Mouse (Mus musculus) WW6 (cell line): ENCODE measurements around the gene Rcn1.
A peak's percentile ranks its signal among the peaks of the same experiment; 100 is the strongest.

Experiments
- DNase-seq: peaks from one replicate; pipeline ENCODE4 v3.0.0-alpha.2; 2013; ENCODE audit warnings: low read depth, low spot score

Gene Rcn1

DNA sequence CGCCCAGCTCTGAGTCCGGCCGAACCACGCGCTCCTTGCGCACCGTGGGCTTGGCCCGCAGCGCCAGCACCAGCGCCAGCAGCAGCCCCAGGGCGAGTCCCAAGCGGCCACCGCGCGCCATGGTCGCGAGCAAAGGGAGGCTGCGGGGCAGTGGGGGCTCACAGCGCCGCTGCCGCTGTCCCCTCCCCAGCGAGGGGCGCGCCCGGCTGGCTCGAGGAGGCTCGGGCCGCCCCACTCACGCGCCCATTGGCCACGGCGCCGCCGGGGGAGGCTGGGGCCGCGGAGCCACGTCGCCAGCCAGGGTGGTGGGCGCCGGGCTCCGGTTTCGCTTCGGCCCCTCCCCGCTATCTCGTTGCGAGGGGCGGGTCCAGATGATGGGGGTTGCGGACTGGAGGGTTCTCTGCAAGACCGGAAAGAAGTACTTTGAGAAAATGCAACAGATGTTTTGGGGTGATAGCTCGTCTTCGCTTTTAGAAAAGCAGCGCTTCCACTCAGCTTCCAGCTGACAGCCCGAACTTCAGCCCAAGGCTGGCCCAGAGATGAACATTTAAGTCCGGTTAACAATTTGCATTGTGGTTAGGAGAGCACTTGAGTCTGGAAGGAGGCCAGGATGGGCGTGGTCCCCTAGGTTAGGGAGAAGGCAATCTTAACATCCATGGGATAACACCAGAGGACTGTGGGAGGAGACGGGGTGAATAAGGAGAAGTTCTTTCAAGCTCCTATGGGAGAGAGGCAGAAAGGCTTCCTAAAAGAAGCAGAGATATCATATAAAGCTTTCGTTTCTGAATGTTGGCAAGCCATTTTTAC, at the start of gene Rcn1:
Rcn1 (minus strand) TSS at position 235 of the 807 bp plus-strand sequence.
- DNase-seq: no peak

DNA sequence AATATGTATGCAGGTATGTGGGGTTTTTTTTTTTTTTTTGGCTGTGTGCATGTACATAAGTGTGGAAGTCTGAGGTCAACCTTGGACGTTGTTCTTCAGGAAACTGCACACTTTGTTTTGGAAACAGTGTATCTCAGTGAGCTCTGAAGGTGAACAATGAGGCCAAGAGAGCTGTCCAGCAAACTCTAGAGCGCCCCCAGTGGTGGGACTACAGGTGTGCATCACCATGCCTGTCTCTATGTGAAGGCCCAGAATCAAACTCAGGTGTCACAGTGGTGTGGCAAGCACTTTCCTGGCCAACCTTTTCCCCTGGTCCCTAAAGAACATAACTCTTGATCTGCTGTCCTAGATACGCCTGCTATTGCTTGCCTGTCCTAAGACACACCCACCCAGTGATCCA, 45.0 kb upstream of the Rcn1 start:
- peak; percentile 22 for DNase-seq

DNA sequence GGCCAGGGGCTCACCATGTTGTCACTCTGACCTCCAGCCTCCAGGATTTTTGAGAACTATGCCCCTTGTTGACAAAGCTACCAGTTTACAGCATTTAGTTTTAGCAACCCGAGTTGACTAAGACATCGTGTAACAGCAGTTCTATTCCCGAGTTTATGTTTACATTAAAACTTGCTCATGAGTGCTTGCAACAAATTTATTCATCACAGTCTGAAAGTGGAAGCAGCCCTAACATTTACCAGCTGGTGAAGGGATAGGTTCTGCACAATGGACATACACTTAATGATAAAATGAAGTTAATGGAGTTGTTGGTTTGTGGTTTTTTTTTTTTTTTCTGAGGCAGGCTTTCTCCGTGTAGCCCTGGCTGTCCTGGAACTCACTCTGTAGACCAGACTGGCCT, 39.9 kb upstream of the Rcn1 start:
- no peak for DNase-seq

DNA sequence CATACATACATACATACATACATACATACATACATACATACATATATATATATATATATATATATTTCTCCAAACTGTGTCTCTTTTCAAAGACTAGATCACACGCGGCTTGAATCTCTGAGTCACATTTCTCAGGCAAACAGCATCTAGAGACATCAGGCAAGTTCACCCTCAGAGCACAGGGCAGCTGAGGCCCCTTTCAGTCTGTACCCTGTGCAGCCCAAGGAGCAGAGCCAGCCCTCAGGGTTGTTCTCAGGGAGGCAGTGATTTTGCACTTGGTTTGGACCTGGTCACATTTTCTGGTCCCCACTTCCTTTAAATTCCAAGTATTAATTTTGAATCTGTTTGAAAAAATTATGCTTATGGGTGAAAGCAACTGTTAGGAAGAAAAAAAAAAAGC, 39.4 kb upstream of the Rcn1 start:
- no peak for DNase-seq

DNA sequence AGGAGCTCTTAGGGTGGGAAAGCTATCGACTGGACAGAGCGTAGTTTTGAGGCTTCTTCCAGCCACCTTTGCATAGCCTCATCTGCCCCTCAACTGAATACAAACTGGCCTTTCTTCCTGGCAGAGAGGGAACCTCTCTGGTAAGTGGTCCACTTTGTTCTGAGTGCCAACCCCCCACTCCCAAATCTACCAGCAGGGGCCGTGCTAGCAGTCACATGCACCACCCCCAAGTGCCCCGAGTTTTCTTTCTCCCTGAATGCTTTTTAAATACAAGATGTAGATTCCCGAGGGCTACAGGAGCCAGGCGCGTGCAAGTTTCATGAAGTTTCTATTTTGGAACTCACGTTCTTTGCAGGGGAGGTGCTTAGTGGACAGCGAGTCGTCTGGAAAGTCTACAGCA, 33.8 kb upstream of the Rcn1 start:
- no peak for DNase-seq

DNA sequence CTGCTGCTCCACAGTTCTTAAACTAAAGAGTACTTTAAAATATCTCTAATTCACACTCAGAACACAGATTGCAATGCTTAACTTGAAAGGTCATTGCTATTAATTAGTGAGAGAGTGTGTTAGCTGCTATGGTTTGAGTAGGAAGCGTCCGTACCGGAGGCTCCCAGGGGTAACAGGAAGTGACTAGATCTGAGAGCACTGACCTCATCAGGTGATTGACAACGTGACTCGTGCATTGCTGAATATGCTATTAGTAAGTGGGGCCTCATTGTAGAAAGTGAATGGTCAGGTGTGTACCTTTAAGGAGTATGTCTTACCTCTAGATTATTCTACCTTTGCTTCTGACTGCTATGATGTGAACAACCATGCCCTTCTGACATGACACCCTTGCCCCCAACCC, 31.3 kb upstream of the Rcn1 start:
- no peak for DNase-seq

DNA sequence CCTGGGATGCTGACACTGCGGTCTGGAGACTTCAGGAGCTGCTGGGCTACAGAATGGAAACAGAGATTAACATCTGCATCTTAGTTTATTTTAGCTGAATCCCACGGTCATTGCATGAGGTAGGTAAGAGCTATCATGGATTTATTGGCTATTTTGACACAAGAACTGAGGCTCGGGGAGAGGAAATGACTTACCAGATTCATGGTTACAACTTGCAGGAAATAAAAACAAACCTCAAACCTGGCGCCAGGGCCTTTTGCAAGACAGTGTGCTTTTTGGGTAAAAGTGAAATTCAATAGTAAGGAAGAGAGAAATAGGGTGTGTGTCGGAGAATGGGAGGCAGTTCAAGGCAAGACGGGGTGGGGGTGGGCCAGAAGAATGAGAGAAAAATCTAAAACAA, 30.8 kb upstream of the Rcn1 start:
- no peak for DNase-seq

DNA sequence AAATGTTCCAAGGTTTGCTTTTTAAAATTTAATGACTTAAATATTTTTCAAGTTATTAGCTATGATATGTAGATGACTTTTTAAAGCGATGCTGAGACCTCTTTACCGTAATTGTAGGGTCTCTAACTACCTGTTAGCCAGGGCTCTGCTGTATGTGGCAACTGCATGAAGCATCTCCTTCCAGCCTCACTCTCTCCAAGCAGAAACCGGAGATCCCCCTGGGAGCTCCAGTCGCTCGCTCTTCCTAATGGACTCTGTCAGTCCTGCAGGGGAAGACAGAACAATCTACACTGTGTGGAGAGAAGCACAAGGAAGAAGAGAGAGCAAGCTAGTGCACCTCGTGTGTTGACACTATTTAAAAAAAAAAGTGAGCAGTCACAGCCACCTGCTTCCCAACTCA, 29.3 kb upstream of the Rcn1 start:
- DNase-seq: no peak

DNA sequence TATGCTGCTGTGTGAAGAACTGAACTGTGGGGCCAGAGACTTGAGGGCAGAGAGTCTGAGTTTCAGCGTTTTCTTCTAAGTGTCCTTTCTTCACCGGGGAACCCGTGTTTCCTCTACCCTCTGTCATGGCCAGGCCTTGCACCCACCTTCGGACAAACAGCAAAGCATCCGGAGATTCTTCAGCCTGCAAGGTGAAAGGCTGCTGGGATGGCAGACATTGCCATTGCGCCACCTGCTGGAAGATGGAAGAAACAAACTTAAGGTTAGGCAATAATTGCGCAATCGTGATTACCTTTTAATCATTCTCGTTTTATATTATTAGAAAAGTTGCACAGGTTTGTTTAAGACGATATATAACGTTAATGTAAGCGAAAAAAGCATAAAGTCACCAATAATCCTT, 28.9 kb upstream of the Rcn1 start:
- DNase-seq: peak; percentile 20

DNA sequence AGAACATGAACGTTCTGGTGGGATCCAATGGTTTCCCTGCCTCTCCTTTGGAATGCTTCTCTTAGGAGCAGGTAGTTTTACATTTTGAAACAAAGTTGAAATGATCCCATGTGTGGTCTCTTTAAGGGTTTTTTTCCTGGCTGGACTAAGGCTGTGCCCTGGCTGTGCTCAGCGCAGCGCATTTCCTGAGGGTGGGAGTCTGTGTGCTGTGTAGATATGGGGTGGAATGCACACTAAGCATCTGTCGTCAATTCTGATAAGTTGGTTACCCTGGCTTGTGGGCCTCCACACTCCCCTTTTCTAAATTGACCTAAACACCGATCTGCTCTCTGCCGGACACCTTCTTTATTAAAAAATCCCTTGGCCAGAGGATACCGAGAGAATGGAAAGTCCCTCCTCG, 28.3 kb upstream of the Rcn1 start:
- DNase-seq: no peak

DNA sequence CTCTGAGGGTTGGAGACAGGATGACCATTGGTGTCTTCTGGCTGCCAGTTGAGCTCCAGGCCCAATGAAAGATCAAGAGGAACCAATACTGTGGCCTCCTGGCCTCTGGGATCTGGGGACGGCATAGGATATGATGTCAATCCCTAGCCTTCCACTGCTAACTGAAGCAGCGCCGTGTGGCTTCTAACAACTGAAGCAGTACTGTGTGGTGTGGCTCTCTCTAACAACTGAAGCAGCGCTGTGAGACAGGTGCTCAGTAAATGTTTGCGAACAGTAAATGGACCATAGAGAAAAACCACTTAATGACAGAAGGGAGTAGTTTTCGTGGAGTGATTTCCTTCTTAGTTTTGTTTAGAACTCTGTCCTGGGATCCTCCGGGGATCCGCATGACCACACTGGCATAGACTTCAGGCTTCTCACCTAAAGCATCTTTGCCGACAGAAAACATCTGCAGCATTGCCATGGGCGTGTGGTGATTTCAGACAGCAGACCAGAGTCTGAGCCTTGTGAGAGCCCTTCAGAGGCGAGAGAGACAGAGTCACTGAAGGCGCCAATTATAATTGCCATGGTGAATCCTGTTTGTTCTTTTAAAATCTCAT, 19.6 kb upstream of the Rcn1 start:
- DNase-seq: no peak

DNA sequence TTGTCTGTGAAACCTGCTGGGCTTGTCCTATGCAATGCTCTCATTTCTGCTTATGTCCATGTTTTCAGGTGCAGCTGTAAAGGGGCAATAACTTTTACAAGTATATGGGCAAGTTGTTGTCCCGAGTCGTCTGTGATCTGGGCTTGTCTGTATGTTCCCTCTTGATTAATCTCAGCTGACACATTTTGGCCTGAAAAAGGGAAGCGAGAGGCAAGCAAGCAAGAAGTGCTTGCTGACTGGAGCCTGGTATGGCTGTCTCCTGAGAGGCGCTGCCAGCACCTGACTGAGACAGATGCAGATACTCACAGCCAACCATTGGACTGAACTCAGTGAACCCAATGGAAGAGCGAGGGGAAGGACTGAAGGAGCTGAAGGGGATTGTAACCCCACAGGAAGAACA, 18.5 kb upstream of the Rcn1 start:
- no peak for DNase-seq

DNA sequence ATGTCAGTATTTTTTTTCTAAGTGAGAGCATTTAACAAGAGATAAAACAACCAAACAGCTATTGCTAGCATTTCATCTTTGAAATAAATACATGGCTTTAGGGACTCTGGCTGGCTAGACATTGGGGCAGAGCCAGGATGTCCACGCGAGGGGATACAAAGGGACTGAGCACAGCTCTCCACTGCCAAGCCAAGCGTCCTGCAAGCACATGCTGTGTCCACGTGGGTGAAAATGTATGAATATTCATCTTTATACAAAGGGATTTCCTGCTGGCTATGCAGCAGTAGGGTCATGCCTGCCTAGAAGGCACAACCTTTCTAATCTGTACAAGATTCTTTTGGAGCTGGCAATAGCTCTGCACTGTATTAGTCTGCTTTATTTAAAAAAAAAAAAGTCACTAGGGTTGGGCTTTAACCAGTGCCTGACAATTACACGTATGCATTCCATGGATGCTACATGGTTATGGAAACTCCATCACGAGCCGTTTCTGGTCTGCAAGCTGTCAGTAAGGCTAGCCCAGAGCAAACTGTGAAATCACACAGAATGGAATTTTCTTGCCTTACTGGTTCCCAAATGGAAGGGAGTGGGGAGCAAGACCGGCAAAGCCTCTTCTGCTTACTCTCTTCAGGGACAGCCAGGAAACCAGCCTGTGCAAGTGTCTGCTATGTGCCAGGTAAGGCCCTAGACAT, 17.7 kb upstream of the Rcn1 start:
- DNase-seq: no peak

DNA sequence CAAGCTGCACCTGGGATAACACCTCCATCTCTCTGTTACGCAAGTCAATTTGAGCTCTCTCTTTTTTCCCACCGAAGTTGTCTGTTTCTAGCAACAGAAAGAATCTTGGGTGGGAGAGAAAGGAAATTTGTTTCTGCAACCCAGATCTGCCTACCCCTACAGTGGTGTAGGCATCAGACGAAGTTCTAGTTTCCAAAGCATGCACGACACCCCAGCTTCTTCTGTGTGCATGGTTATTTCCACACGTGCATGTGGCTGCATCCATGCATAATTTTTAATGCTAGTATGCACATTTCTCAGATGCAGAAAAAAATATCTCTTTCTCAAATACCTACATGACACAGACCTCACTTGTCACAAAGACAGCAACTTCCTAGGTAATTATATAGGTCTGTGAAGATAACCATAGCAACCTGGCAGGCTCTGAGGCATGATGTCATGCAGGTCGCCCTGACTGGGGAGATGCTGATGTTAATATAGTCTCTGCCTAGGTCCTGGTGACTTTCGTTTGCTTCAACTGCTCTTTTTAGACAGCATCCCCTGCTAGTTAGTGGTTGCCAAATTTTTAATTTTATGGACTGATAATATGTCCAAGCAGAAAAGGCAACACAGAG, 17.0 kb upstream of the Rcn1 start:
- no peak for DNase-seq

DNA sequence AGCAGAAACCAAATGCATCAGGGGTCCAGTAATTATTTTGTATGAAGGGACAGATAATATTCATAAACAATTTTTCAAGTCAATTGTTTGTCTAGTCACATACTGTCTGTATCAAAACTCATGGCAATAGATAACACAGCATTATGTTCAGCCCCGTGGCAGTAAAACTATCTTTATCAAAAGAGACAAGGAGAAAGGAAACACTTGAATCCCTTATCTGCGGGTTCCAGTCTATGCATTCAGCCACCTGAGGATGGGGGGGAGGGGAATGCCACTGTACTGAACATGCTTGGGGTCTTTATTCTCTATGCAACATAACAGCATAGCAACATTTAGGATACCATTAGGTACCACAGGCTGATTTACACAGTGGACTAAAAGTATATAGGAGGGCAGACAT, 15.2 kb upstream of the Rcn1 start:
- DNase-seq: no peak

DNA sequence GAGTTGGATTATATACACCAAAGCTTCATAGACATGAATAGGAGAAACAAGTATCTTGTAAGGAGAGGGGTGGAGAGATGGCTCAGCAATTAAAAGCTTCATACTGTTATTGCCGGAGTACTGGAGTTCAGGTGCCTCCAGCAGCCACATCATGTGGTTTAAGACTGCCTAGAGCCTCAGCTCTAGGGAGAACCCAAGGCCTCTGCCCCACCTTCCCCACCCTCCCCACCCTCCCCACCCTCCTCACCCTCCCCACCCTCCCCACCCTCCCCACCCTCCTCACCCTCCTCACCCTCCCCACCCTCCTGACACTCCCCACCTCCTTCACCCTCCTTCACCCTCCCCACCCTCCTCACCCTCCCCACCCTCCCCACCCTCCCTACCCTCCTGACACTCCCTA, 10.1 kb upstream of the Rcn1 start:
- no peak for DNase-seq

DNA sequence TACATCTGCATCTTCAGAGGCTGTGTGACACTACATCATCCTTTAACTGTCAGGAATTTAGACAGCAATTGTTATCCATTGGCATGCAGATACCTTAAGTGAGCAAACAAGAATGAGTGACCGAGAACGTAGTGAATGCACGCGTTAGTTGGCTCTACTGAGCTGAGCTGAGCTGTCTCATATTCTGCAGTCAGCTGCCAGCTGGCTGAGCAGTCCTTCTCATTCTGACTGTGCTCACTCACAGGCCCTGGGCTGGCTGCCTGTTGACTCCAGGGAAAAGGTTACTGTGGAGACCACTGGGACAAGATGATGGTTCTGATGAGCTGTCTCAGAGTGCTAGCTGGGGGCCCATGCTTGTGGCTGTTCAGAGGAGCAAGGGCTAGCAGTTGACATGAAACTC, 9.4 kb upstream of the Rcn1 start:
- no peak for DNase-seq

DNA sequence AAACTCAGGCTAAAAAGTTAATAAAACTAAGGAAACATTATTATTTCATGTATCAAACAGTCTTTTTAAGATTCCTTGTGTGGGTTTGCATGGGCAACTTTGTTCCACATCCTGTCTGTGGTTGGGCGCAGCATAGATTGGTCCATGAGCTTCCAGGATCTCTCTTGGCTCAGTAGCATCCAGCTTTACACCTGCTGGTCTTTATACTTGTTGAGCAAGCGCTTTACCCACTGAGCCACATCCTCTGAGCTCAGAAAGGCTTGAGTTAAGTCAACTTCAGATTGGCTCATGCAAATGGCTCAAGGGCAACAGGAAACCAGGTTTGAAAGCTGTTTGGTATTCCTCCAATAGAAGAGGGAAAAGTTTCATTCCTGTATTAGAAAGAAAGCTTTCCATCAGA, 3.1 kb upstream of the Rcn1 start:
- DNase-seq: no peak

DNA sequence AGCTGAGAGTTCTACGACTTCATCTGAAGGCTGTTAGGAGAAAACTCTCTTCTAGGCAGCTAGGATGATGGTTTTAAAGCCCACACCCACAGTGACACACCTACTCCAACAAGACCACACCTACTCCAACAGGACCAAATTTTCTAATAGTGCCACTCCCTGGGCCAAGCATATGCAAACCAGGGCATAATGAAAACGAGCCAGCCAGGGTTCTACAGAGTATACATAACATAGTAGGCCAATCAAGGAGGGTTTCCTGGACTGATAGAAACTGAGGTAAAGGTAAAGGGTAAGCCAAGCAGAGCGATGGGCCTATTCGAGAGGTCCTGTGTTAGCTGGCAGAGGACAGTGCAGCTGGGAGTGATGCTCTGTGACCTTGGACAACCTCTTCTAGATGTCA, 1.4 kb upstream of the Rcn1 start:
- DNase-seq: no peak

DNA sequence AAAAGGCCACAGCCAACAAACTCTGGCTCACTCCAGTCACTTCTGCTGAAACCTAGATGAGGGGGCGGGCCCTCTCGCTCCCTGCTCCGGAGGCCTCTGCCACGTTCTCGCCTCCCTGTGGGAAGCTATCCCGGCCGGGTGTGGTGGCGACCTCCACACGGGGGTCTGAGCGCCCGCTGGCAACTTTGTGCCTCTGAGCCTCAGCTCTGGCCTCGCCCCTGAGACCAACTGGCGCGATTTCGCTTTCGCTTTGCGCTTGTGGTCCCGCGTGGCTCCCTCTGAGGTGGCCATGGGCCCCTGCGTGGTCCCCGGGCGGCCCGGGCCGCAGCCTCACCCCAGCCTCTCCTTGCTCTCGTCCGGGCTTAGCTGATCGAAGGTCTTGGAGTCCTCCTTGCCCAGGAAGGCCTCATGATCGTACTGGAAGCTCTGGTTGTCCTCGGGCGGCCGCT, 459 bp downstream of the Rcn1 start:
- no peak for DNase-seq

DNA sequence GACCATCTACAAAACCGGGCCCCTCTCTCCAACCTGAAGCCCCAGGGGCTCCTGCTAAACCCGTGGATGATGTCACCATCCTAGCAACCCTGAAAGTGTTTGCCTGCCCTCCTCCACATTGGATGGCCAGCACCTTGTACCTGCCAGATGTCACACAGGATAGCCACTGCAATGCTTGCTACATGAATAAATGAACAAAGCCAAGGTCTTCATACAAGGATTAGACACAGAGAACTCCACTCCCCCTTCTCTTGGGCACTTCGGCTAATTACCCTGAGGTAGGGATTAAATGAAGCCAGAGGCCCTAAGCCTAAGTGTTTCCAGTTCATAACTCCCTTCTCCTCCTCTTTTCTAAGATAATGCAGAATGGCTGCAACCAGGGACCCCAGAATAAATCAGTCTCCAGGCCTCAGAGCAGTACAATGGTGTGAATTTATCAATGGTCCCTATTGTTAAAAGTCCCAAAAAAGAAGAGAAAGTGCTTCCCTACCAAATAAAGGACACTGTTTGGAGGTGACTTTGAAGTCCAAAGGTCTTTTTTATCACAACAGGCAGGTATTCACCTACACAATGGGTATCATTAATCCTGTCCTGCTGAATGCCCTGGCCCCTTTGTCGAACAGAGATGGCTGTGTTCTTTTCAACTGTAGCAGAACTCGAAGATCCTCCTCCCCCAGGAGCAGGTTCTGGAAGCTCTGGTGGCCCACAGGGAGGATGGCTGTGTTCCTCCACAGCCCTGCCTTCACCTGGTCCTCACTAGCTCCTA, 1.5 kb downstream of the Rcn1 start:
- no peak for DNase-seq

DNA sequence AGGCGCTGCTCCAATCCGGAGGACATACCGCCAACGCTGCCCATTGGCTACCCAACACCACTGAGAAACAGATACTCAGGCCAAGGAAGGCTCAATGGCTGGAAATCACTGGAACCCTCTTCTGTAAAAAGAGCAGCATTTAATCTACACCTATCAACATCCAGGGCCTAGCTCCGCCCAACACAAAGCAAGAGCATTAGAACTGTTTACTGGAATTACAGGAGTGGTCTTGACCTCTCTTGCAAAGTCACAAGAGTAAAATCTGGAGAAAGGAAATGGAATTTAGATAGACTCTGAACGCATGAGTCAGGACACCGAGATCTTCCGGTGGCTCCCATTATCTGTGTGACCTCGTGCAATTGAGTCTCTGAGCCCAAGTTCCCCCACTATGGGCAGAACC, 3.1 kb downstream of the Rcn1 start:
- no peak for DNase-seq
